ENCODE assay signal across 20 mouse cellular contexts in genomic region chr16:44988667-44989357, GRCm38 (mm10). TPM values are rescaled to one million over a fixed set of nuclear protein-coding genes. Genes with fewer than 3 reads are reported as not detected.
"Had no signal": no experiment of that assay in that cellular context is flagged by ENCODE, and none has a peak within 500 bp of the region (broad histone marks: within the 10 kb centered on the region; RNA-seq: fewer than 3 reads in every experiment).

No protein-coding gene starts in this region.

- H3K9ac ChIP-seq: limb, embryonic 13.5 days; midbrain, embryonic 15.5 days had no signal

- H3K4me3 ChIP-seq: layer of hippocampus, adult 2 months; limb, embryonic 13.5 days; megakaryocyte, embryonic 14.5 days; midbrain, embryonic 15.5 days had no signal

- H3K9me3 ChIP-seq: limb, embryonic 13.5 days; megakaryocyte, embryonic 14.5 days; midbrain, embryonic 15.5 days had no signal

- H3K4me2 ChIP-seq: limb, embryonic 13.5 days; midbrain, embryonic 11.5 days; midbrain, embryonic 15.5 days had no signal

- H3K27ac ChIP-seq: kidney, postnatal 0 days; layer of hippocampus, adult 2 months; limb, embryonic 13.5 days; midbrain, embryonic 15.5 days had no signal

- DNase-seq: kidney, adult 8-10 months; kidney, postnatal 4 days; lung, adult 2 months; lung, postnatal 14 days; right cerebral cortex, postnatal 4 days; spleen, adult 18-20 months; thymus, adult 18-20 months; thymus, postnatal 14 days had no signal

- H3K36me3 ChIP-seq: limb, embryonic 13.5 days; midbrain, embryonic 15.5 days had no signal

- ATAC-seq: inflammation-experienced regulatory T-cells, adult 6 months; intestine, postnatal 0 days; midbrain, embryonic 15.5 days had no signal

- H3K4me1 ChIP-seq: limb, embryonic 13.5 days; midbrain, embryonic 15.5 days had no signal

- H3K27me3 ChIP-seq: limb, embryonic 13.5 days; megakaryocyte, embryonic 14.5 days; midbrain, embryonic 15.5 days had no signal

RNA-seq across cellular contexts. Expression of gene Cd200r3, which starts 45.3 kb away (rescaled TPM):
- total RNA-seq: layer of hippocampus, adult 2 months; layer of hippocampus, postnatal 10 days; left cerebral cortex, postnatal 36 days had no signal
- polyA plus RNA-seq: liver, adult 2 months; midbrain, embryonic 11.5 days; midbrain, embryonic 15.5 days; neural tube, embryonic 14.5 days had no signal
